Mouse (Mus musculus): ENCODE data around the gene Nfe2l3.

GRCm38 (mm10) chr6:51393341-51394128 lies 38.9 kb upstream of the Nfe2l3 start:
- no peak for TF ChIP-seq CTCF (IDR thresholded peaks at IDR 0.05; ENCODE audit: low read depth)
- TF ChIP-seq EP300 (IDR thresholded peaks at IDR 0.05; ENCODE audit: low read depth): no peak

Measured in liver, embryonic 14.5 days (tissue).